Mouse (Mus musculus) testis, adult 2 months (tissue): ENCODE data around the gene Gm5580.

Experiments used
- CTCF ChIP-seq: fragments of 200-500 bp; IDR thresholded peaks from 2 replicates; pipeline ENCODE4 v1.5.1; 2012; ENCODE audit warnings: low read depth, mild to moderate bottlenecking, inconsistent platforms, low read length, moderate library complexity; ENCODE audit not compliant: control insufficient read depth, insufficient read depth, insufficient replicate concordance
- POLR2A ChIP-seq: fragments of 200-500 bp; IDR thresholded peaks from 2 replicates; pipeline ENCODE4 v1.6.1; 2012; ENCODE audit warnings: low read depth, mild to moderate bottlenecking, inconsistent platforms, low read length, moderate library complexity; ENCODE audit not compliant: control insufficient read depth

DNA sequence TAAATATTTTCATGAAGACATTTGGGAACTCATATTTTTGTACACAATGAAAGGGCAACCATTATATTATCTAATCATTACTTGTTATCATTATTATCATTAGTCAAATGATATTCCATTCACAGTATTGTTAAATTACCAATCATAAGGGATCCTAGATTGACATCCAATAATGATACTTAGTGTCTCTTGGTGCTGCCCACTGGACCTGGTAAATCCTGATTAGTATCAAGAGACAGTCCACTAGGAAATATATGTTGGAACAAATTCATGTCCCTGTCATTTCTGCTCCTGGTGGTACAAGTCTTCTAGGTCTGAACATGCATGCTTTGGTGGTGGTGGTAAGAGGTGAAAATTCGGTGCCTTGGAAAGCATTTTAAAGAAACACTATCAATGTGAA is 12.8 kb upstream of the Gm5580 start, which contains the start of gene Olfr213:
- TF ChIP-seq CTCF = no peak
- no peak for TF ChIP-seq POLR2A
